Mouse (Mus musculus) cerebellum, postnatal 4 days (tissue): ENCODE measurements around the gene Gm6904.
"Not testable (repeated sequence)": the region's sequence is repeated elsewhere in the genome, so short reads cannot be mapped to it uniquely, and the experiment has no call there.

Experiments
- DNase-seq, 2 experiments: peaks; one replicate each; pipeline ENCODE4 v3.0.0; 2022; ENCODE audit warnings: low spot score in 2 of 2, mixed read lengths in 1 of 2

Gm6904 gene

DNA sequence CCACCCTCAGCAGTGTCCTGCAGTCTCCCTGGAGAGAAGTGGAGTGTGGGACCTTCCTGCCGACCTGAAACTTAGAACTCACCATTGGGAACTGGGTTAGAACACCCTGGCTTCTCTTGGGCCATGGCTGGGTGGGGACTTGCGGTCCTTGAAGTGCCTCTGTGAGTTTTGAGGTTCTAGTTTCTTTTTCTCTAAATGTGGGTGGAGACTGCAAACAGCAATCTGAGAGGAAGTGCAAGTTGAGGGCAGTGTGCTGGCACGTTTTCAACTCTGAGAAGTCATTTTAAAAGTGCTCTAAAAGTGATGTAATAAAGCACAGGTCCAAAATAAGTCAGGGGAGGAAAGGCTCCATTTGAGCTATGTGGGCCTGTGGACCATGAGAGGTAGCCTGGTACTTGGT lies at the start of gene Gm6904:
TSS of gene Gm6904 (minus strand) at position 161 of the 400 bp plus-strand sequence.
- DNase-seq = no peak

DNA sequence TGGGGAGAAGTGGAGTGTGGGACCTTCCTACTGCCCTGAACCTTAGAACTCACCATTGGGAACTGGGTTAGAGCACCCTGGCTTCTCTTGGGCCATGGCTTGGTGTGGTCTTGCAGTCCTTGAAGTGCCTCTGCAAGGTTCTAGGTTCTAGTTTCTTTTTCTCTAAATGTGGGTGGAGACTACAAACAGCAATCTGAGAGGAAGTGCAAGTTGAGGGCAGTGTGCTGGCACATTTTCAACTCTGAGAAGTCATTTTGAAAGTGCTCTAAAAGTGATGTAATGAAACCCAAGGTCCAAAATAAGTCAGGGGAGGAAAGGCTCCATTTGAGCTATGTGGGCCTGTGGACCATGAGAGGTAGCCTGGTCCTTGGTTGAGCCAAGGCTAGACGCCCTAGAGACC lies 37.4 kb upstream of the Gm6904 start, which contains the start of gene Phf11a:
TSS of gene Phf11a (minus strand) at position 132 of the 400 bp plus-strand sequence.
- DNase-seq = not testable (repeated sequence)

DNA sequence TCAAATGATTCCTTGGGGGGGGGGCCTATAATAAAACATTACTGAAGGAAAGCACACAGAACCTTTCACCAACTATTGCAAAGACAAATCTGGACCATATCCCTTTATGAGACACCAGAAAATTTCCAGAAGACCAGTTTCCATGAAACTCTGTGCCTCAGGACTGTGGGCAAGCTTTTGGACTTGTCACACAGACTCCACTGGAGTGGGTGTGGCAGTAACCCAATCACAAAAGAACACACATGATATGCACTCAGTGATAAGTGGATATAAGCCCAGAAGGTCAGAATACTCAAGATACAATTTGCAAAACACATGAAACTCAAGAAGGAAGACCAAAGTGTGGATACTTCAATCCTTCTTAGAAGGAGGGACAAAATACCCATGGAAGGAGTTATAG lies 31.8 kb upstream of the Gm6904 start:
- DNase-seq = not testable (repeated sequence)

DNA sequence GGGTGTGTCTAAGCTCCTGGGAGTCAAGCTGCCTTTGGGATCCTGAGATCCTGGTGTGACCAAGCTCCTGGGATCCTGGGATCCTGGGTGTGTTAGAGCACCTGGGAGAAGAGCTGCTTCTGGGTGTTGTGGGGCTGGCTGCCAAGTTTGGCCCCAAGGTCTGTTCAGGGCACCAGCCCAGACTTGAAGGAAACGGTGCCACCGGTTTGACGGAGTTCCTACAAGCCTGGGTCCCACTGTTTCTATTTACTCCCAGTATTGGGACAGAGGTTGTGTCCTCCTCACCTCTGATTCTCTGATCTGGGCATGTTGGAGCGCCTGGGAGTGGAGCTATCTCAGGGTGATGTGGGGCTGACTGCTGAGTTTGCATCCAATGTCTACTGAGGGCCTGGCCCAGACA lies 14.9 kb upstream of the Gm6904 start:
- DNase-seq = not testable (repeated sequence)

DNA sequence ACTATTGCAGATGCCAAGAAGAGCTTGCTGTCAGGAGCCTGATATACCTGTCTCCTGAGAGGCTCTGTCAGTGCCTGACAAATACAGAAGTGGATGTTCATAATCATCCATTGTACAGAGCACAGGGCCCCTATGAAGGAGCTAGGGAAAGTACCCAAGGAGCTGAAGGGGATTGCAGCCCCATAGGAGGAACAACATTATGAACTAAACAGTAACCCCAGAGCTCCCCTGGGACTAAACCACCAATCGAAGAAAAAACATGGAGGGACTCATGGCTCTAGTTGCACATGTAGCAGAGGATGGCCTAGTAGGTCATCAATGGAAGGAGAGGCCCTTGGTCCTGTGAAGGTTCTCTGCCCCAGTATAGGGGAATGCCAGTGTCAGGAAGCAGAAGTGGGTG lies 4.2 kb downstream of the Gm6904 start:
- DNase-seq = not testable (repeated sequence)

DNA sequence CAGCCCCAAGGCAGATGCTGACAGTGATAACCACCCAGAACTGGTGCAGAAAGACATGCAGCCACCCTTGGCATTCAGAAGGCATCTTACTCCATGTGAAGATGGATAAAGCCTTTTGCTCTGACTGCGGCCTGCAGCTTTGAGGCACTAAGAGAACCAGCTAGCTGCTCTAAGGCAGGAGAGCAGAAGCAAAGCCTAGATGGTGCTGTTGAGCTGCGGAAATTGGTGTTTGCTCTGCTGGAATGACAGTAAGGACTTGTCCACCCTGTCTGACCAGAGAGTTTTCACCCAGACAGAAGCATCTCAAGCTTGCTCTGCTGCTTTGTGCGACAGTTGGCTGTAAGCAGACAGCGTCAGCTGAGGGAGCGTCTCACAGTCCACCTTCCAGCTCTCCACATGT lies 9.7 kb downstream of the Gm6904 start:
- not testable (repeated sequence) for DNase-seq

DNA sequence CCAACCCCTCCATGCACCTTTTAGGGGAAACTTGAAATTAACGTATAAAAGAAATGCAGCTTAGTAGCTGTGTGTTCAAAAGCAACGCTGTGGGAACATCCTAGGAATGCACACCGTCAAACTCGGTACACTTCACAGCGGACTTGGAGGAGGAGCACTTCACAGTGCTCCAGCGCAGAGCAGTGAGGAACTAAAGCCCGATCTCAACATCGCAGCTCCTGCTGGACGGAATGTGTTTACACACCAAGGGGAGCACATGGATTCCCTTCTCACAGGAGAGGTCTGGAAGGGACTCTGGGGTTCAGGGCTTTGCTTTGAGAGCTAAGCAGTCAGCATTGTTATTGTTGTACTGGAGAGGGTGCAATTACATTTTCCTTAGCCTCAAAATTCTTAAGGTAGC lies 26.4 kb downstream of the Gm6904 start:
- DNase-seq = no peak

DNA sequence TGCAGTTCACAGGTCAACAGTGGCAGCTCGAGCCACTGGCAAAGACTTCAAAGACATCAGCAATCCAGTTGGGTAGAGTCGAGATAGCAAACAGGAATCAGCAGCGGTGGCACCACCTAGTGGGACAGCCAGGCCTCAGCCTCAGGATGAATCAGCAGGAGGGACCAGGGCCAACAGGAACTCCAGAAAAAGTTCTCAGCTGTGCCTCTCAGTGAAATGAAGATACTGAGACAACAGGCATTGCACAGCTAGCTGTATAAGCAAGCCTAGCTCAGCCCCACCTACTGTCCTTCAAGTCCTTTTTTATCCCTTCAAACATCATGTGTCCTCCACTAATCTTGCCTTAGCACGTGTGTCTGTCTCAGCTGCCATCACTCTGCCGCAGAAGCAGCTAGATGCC lies 28.0 kb downstream of the Gm6904 start:
- no peak for DNase-seq

DNA sequence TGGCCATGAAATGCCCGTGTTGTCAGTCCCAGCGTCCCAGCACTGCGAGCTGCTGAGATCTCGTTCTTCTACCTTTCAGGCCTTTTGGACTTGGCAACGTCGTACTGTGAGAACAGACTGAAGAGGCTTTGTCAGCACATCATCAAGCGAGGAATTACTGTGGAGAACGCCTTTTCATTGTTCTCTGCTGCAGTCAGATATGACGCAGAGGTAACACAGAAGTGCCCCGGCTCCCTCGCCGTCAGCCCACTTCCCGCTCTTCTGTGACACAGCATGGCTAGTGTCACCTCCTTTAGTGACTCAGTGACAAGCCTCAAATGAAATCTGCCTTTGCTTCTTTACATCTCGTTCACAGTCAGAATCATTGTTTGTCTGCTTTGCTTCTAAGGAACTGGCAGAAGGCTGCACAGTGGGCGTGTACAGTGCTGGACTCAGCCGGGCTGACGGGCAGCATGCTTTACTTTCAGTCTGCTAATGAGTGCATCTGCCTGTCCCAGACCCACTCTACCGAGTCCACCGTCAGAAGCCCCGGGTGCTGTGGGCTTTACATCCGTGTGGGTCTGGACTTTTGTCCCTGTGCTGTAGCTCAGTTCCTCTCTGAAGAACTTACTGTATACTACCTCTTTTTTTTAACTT lies 29.6 kb downstream of the Gm6904 start:
- DNase-seq = no peak

DNA sequence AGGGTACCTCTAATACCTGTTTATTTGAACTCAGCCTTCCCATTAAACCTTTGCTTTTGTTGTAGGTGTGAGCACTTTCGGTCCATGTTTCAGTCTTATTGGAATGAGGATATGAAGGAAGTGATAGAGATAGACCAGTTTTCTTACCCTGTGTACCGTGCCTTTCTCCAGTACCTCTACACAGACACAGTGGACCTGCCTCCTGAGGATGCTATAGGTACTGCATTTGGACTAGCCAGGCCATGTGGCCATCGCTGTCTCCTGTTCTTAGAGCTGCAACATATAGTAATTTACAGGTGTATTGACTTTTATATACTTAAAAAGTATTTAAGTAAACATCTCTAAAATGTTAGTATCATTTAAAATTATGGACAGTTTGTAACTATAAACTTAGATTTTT lies 30.2 kb downstream of the Gm6904 start:
- DNase-seq = no peak

DNA sequence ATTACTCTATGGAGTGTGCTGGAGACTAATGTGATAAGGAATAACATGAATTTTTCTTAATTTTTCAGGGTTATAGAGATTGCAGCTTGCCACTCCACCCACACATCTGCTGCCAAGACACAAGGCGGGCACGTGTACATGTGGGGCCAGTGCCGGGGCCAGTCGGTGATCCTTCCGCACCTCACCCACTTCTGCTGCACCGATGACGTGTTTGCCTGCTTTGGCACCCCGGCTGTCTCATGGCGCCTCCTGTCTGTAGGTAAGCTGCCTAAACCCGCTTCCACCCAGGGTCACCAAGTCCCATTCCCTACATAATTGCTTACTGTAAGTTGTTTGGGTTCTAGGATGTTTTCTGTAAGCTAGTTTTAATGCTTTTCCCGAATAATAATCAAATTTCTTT lies 33.8 kb downstream of the Gm6904 start:
- DNase-seq = no peak

DNA sequence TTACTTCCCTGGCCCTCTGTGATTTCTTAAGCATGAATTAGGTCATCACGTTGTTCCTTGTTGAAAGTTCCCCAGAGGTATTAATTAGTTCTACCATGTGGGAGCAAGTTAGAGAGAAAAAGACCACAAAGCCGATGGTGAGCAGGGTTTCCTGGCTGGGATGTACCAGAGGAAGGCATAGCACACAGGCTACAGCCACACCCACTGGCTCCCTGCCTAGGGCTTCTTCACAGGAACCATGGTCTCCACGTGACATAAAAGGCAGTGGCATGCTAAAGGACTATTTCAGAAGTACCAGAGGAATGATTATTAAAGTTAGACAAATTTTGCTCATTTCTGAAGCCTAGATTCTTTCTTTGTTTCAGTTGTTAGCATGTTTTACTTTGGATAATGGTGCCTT lies 40.8 kb downstream of the Gm6904 start:
- DNase-seq = no peak

DNA sequence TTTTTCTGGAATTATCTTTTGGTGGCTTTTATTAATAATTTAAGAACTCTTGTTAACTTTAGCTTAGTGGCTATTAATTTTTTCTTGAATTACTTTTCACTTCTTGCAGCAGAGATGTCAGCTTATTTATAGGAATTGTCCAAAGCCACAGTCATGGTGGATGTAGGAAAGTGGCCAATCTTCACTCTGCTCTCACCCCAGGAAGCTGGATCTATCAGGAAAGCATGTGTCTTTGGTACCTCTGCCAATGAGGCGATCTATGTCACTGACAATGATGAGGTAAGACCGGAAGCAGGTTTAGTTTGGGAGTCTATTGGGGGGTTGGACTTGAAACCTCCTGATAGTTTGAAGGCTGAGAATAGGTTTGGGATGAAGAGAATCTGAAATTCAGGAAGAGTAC lies 50.2 kb downstream of the Gm6904 start:
- no peak for DNase-seq

DNA sequence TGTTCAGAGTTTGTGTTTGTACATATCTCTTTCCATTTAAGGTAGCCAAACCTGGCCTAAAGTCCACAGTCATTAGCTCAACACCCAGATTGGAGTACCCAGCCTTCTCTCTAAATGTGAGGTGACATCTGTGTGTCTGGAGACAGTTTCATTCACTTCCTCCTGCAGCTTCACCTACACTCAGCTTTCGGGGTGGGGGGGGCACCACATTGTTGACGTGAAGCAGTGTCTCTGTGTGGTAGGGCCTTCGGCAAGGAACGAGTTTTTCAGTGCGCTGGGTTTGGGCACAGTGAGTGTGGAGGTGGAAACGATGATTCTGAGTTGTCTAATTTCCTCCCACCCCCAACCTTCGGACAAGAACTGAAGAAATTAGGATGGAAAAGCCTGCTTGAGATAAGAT lies 51.0 kb downstream of the Gm6904 start:
- DNase-seq = no peak

DNA sequence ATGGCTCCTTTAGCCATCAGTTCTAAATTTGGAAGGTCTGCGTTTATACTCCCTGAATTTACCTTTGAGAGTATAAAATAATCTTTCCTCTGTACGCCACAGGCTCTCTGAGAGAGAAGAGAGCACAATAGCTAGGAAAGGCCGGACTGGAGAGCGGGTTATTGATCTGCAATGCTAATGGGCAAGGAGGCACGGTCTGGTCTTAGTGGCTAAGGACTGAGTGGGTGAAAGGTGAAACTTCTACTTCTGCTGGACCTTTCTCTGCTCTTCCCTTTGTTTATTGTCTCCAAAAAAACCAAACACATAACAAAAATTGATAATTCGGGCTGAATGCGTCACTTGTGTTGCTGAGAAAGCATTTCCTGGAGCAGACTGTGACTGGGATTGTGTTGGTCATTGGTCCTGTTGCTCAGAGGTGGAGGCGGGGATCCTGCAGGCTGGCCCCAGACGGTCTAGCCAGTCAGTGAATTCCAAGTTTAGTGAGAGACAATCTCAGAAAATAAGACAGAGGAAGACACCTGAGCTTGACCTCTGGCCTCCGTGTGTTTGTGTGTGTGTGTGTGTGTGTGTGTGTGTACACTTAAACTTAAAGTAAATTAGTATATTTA lies 53.9 kb downstream of the Gm6904 start:
- no peak for DNase-seq

DNA sequence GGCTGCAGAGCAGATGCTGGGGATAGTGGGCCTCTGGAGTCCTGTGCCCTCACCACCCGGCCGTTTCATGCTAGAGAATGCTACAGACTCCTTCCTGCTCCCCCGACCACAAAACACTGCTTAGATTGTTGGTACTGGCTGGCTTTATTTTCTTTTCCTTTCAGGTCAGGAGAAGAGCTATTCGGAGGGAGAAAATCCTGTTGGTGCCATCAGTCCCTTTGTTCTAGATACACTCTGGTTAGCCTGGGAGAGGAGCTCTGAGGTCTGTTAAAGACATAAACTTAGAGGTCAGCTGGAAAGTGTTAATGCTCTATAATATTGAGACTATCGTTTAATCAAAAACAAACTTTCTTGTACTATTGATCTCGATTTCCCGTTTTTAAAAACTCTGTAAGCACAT lies 54.6 kb downstream of the Gm6904 start:
- no peak for DNase-seq

DNA sequence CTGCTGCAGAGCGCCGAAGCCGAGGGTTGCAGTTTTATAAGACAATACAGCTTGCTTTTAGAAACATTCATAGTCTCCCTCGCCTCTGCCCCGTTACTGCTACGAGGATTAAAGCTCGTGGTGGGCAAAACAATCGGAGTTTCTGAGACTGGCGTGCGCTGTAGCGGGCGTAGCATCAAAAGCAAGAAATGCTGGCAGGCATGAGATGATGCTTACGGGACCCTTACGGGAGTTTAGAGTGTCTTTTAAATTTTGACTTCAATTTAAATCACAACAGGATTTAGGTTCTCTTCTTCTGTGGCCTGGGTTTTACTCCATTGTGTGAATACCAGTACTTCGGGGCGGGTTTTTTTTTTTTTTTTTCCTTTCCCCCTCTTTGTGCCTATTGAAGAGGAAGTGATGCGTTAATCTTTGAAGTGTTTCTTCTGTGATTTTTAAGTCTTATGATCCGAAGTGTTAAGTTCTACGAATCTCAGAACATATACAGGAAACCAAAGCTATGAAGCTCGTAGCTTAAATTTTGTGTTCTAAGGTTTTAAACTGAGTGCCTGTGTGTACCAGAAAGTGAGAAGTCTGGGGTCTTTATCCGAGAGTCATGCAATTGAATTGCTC lies 58.3 kb downstream of the Gm6904 start:
- DNase-seq = no peak

DNA sequence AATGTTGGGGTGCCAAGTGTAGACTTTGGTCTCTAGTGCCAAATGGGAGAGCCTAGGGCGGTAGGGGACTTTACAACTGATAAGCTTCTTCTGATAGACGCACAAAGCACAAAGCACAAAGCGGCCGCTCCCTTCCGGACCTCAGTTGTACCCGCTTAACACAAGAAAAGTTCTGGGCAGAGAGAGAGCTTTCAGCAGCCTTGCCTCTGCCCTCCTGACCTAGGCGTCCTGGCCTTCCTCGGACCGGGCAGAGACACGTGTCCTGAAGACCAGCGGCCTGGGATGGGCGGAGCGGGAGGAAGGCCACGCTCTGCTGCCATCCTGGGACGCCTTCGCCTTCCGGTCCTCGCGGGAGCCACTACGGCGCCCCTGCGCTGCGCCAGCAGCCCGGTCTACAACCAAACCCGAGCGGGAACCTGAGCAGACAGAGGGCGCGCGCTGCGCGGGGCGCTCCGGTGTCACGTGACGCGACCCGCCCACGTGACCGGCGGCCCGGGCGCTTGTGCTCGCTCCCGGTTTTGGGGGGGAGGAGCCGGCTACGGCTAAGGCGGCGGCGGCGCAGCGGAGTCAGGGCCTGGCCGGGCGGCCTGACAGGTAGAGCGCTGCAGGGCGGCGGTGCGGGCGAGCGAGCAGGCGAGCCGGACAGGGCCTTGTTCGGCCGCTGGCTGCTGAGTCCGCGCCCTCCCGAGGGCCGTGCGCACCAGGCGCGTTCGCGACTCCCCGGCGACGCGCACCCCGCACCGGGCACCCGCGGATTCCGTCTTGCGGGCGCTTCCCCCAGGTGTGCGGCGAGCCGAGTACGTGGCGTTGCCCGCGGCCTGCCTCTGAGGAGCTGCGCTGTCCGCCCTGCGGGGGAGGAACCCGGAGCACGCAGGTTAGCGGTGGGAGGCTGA lies 59.1 kb downstream of the Gm6904 start, which contains the start of gene Rcbtb1:
TSS of gene Rcbtb1 (plus strand) at position 499 of the 893 bp plus-strand sequence.
- DNase-seq = peak; percentile 71 to 91
